Mouse (Mus musculus): Measurements from ENCODE around the gene Slc25a28. TPM values are rescaled to one million over a fixed set of nuclear protein-coding genes. Genes with fewer than 3 reads are reported as not detected.

The Slc25a28 gene
- polyA plus RNA-seq, 1 experiment: 110 TPM

DNA sequence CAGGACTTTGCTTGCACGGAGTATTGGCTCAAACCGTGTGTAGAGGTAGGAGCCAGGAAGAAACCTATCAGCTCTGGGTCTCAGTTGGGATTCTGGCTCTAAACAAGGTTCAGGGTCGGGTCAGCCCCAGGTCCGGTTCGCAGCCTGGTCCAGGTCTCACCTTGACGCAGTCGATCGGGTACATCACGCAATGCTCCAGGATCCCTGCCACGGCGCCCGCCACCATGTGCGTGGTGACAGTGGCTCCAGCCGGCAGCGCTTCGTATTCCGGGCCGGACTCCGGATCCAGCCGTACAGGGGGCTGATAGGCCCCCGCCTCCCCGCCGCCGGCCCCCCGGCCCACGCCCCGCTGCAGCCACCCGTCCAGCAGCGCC is 378 bp downstream of the Slc25a28 start:
- WGBS: under 1% methylated on average over 25 of the region's 29 CpGs

DNA sequence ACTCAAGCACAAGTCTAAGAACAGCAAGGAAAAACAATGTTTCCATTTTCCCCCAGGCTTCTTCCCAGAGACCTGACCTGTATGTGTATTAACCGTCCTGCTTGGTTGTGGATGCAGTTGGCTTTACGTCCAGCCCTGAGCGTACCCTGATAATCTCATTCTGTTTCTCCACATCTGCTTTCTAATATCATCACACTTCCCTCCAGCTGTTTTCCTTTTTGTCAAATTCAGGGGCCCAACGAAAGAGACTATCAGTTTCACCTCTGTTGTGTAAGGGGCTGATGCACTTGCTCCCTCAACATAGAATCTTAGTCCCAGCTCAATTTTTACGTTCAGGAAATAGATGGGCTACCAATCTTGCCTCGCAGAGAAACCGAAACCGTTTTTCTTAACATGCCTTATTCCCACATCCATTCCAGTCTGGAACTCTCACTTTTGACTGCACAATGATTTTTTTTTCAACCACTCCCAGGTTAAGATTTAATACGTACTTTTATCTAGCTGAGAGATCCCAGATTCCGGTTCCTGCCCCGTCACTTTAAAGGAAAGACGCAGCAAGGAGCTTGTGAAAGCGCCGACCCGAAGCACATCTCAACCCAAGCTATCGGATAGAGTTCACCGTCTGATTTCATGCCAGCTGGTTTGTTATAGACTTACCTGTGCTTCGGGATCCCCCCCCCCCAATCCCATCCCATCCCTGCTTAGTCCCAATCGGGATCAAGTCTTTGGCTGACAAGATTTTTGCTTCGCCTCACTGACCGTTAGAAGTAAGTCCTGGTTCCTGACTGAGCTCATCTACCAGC is 967 bp downstream of the Slc25a28 start:
- H3K4me1 ChIP-seq (ENCODE audit: control insufficient read depth, insufficient read depth, low read length): peaks cover 7% of the 10 kb centered on the region
- TF ChIP-seq POLR2A (IDR thresholded peaks at IDR 0.05; ENCODE audit: borderline replicate concordance, insufficient read depth, low read length) (no peak), CTCF (IDR thresholded peaks at IDR 0.05; ENCODE audit: borderline replicate concordance, insufficient read depth, low read depth, low read length) (no peak)
- H3K27ac ChIP-seq (ENCODE audit: insufficient read depth, low read length): no peak overlapping the region
- H3K4me3 ChIP-seq (replicated peaks; ENCODE audit: insufficient read depth, low read depth, low read length): peak overlapping the region; percentile 100
- no peaks in the 10 kb centered on the region for H3K27me3 ChIP-seq (ENCODE audit: control insufficient read depth, insufficient read depth, low read length)
- DNase-seq: no peak
- 5% methylated on average over 21 of the region's 21 CpGs for WGBS

More for the DNA sequence above, 378 bp downstream of the Slc25a28 start:
- Histone ChIP-seq H3K4me1 (ENCODE audit: control insufficient read depth, insufficient read depth, low read length) (peaks cover 7% of the 10 kb centered on the region), H3K27me3 (ENCODE audit: control insufficient read depth, insufficient read depth, low read length) (no peaks in the 10 kb centered on the region), H3K27ac (ENCODE audit: insufficient read depth, low read length) (no peak overlapping the region), H3K4me3 (replicated peaks; ENCODE audit: insufficient read depth, low read depth, low read length) (peak overlapping the region; percentile 100)
- DNase-seq: no peak
- no peak for TF ChIP-seq CTCF (IDR thresholded peaks at IDR 0.05; ENCODE audit: borderline replicate concordance, insufficient read depth, low read depth, low read length)
- no peak for TF ChIP-seq POLR2A (IDR thresholded peaks at IDR 0.05; ENCODE audit: borderline replicate concordance, insufficient read depth, low read length)

DNA sequence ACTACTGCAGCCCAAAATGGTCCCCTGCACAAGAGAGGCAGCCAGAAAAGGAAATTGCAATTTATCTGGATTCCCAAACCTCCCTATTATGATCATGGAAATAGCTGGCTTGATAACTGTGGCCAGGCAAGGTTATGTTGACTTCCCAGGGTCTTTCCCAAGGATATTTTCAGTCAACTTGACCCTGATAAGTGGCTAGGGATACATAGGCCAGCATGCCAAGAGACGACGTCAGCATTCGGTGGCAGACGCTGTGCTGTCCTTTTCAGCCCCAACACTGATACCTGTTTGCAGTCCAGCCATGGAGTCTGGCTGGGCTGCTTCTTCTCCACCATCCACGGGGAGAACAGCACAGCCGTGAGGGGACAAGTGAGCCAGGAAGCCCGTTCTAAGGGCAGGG is 3.6 kb downstream of the Slc25a28 start:
- 39% methylated on average over 7 of the region's 7 CpGs for WGBS
- H3K27ac ChIP-seq (ENCODE audit: insufficient read depth, low read length): no peak overlapping the region
- no peaks in the 10 kb centered on the region for H3K27me3 ChIP-seq (ENCODE audit: control insufficient read depth, insufficient read depth, low read length)
- H3K4me3 ChIP-seq (replicated peaks; ENCODE audit: insufficient read depth, low read depth, low read length): no peak overlapping the region
- DNase-seq: no peak
- no peak for TF ChIP-seq CTCF (IDR thresholded peaks at IDR 0.05; ENCODE audit: borderline replicate concordance, insufficient read depth, low read depth, low read length)
- TF ChIP-seq POLR2A (IDR thresholded peaks at IDR 0.05; ENCODE audit: borderline replicate concordance, insufficient read depth, low read length): no peak
- peaks cover 7% of the 10 kb centered on the region for H3K4me1 ChIP-seq (ENCODE audit: control insufficient read depth, insufficient read depth, low read length)

DNA sequence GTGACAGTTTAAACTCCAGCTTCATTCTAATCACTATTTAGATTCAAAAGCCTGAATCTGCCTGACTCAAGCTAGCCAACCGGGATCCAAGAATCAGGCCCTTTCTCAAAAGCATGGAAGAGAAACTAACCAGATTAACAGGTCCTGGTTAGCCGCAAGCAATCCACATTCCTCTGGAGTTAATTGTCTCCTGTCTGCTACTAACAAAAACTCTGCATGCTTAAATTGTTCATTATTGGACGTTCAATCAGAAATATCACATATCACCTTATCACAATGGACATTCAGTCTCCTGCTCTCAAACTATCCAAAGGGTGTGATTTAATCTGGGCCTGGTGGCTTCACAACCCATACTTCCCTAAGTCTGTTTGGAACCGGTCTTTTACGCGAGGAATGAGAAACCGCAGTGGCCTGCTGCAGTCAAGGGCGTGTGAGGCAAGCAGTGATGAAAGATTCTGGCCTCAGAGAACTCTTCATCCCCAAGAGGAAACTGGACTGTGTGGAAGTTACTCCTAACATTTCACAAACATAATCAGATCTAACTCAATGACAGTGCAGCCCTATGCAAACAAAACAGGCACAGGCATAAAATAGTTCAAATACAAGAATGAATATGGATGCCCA is 5.4 kb downstream of the Slc25a28 start:
- H3K4me1 ChIP-seq (ENCODE audit: control insufficient read depth, insufficient read depth, low read length): peaks cover 7% of the 10 kb centered on the region
- no peak overlapping the region for H3K4me3 ChIP-seq (replicated peaks; ENCODE audit: insufficient read depth, low read depth, low read length)
- no peaks in the 10 kb centered on the region for H3K27me3 ChIP-seq (ENCODE audit: control insufficient read depth, insufficient read depth, low read length)
- TF ChIP-seq POLR2A (IDR thresholded peaks at IDR 0.05; ENCODE audit: borderline replicate concordance, insufficient read depth, low read length) (no peak), CTCF (IDR thresholded peaks at IDR 0.05; ENCODE audit: borderline replicate concordance, insufficient read depth, low read depth, low read length) (no peak)
- 85% methylated on average over 8 of the region's 8 CpGs for WGBS
- DNase-seq: no peak
- no peak overlapping the region for H3K27ac ChIP-seq (ENCODE audit: insufficient read depth, low read length)

DNA sequence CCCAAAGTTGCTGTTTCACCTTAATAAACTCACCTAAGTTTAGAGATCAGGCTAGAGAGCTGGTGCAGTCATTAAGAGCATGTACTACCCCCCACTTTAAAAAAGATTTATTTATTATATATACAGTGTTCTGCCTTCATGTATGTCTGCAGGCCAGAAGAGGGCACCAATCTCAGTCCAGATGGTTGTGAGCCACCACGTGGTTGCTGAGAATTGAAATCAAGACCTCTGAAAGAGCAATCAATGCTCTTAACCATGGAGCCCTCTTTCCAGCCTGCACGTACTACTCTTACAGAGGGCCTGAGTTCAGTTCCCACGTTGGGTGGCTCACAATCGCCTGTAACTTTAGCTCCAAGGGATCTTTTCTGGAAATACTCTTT is 7.3 kb downstream of the Slc25a28 start:
- H3K4me1 ChIP-seq (ENCODE audit: control insufficient read depth, insufficient read depth, low read length): peaks cover 4% of the 10 kb centered on the region
- no peak for DNase-seq
- whole genome bisulfite sequencing: 59% methylated on average over 4 of the region's 4 CpGs
- H3K4me3 ChIP-seq (replicated peaks; ENCODE audit: insufficient read depth, low read depth, low read length): no peak overlapping the region
- H3K27me3 ChIP-seq (ENCODE audit: control insufficient read depth, insufficient read depth, low read length): no peaks in the 10 kb centered on the region
- TF ChIP-seq POLR2A (IDR thresholded peaks at IDR 0.05; ENCODE audit: borderline replicate concordance, insufficient read depth, low read length): no peak
- peak; percentile 2; the same call in 1 of the 2 replicates for TF ChIP-seq CTCF (IDR thresholded peaks at IDR 0.05; ENCODE audit: borderline replicate concordance, insufficient read depth, low read depth, low read length)
- no peak overlapping the region for H3K27ac ChIP-seq (ENCODE audit: insufficient read depth, low read length)

DNA sequence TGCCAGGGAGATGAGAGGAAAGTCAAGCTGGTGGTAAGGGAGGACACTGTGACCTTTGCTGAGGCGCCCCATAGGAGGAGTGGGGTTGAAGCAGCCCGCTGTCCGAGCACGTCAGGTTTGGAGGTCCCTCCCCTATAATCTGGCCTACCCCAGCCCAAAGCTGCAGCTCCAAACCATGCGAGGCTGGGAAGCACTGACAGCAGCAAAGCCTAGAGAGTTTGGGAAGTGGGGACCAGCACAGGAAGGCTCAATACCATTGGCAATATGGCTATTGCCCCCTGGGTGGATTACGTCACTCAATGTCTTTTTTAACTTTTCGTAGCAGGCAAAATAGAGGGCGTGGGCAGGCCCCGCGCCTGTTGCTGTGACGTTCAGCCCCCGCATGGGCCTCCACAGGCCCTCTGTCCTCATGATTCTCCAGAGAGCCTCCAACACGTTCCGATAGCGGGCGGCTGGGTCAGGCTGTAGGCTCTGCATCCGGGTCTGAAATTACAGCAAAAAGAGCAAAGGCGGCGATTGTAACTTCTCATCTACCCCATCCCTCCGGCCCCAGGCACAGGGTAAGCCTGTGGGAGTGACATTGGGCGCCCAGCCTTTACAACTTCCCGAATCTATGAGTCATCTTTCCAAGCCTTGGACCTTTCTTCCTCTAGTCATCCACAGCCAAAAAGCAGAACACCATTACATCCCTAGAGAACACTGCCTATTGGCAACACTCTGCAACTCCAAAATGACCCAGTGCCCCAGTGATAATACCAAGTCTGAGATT is 7.8 kb downstream of the Slc25a28 start:
- H3K27me3 ChIP-seq (ENCODE audit: control insufficient read depth, insufficient read depth, low read length): no peaks in the 10 kb centered on the region
- 82% methylated on average over 22 of the region's 22 CpGs for WGBS
- TF ChIP-seq POLR2A (IDR thresholded peaks at IDR 0.05; ENCODE audit: borderline replicate concordance, insufficient read depth, low read length) (no peak), CTCF (IDR thresholded peaks at IDR 0.05; ENCODE audit: borderline replicate concordance, insufficient read depth, low read depth, low read length) (no peak)
- no peak overlapping the region for H3K4me3 ChIP-seq (replicated peaks; ENCODE audit: insufficient read depth, low read depth, low read length)
- no peak overlapping the region for H3K27ac ChIP-seq (ENCODE audit: insufficient read depth, low read length)
- no peak for DNase-seq
- peaks cover 4% of the 10 kb centered on the region for H3K4me1 ChIP-seq (ENCODE audit: control insufficient read depth, insufficient read depth, low read length)

DNA sequence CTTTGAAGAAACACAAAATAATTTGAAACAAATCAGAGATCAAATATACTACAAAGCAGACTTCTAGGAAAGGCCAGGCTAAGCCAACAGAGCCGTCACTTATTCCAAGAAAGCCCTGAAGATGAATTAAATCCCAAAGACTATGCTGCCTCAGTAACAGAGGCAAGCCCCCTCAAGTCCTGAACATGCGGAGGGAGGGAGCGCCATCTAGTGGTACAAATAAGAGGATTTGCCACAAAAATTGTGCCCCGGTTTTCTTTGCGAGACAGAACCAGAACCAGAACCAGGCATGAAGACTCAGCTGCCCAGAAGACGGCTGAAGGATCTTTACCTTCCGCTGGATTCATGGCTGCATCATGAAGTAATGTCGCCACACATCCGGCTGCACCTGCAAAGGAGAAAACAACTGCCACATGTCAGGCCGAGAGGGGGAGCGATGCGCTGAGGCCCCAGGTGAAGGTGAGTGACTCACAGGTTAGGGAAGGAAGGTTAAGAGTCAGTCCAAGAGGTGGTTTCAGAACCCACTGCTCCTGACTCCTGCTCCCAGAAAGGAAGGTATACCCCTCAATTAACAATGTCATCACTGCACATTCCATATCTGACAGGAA is 9.1 kb downstream of the Slc25a28 start:
- Histone ChIP-seq H3K4me3 (replicated peaks; ENCODE audit: insufficient read depth, low read depth, low read length) (no peak overlapping the region), H3K27ac (ENCODE audit: insufficient read depth, low read length) (no peak overlapping the region), H3K27me3 (ENCODE audit: control insufficient read depth, insufficient read depth, low read length) (no peaks in the 10 kb centered on the region), H3K4me1 (ENCODE audit: control insufficient read depth, insufficient read depth, low read length) (no peaks in the 10 kb centered on the region; the same call in 1 of the 2 replicates)
- WGBS: 53% methylated on average over 12 of the region's 12 CpGs
- peak in 1 of 2 experiments; percentile 44 for DNase-seq
- TF ChIP-seq CTCF (IDR thresholded peaks at IDR 0.05; ENCODE audit: borderline replicate concordance, insufficient read depth, low read depth, low read length) (peak; percentile 72), POLR2A (IDR thresholded peaks at IDR 0.05; ENCODE audit: borderline replicate concordance, insufficient read depth, low read length) (no peak)
